Mouse (Mus musculus) R1 (cell line): Measurements from ENCODE around the gene Catip.
A peak's percentile ranks its signal among the peaks of the same experiment; 100 is the strongest.

ENCODE experiments used
- DNase-seq: peaks from one replicate; pipeline ENCODE4 v3.0.0-alpha.2; 2018; ENCODE audit warnings: low read depth, low spot score

Catip gene

DNA sequence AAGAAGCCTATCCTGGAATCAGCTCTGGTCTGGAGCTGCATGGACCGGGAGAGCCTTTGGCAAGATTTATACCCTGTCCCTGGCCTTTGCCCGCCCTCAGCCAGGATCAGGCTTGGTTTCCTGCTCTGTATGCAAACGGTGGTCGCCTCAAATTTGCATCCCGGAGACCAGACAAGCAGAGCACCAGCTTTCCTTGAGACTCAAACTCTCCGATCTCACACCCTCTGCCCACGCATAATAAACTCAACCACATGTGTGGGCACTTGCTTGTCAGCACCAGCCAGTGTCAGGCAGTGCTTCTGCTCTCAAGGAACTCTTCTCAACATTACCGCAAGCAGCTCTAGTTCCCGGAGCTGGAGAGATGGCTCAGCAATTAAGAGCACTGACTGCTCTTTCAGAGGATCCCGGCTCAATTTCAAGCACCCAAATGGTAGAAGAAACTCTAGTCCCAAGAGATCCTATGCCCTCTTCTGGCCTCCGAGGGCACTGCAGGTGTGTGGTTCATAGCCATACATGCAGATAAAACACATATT, 36.1 kb downstream of the Catip start:
- peak; percentile 90 for DNase-seq

DNA sequence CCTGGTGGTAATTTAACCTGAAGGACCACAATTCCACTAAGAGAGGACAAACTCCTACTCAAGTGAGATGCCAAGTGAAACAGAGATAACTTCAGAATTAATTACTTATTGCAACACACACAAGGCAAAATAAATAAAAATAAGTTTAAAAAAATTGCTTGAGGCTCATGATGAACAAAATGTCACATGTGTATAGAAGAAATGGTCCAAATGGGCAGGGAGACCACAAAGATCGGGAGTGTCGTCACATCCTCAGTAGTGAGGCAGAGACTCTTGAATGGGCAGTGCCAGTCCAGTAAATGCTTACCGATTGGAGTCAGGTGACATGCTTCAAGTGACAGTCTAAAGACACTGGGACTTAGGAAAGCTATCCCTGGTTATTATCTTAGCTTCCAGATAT, 38.6 kb downstream of the Catip start:
- DNase-seq: no peak

DNA sequence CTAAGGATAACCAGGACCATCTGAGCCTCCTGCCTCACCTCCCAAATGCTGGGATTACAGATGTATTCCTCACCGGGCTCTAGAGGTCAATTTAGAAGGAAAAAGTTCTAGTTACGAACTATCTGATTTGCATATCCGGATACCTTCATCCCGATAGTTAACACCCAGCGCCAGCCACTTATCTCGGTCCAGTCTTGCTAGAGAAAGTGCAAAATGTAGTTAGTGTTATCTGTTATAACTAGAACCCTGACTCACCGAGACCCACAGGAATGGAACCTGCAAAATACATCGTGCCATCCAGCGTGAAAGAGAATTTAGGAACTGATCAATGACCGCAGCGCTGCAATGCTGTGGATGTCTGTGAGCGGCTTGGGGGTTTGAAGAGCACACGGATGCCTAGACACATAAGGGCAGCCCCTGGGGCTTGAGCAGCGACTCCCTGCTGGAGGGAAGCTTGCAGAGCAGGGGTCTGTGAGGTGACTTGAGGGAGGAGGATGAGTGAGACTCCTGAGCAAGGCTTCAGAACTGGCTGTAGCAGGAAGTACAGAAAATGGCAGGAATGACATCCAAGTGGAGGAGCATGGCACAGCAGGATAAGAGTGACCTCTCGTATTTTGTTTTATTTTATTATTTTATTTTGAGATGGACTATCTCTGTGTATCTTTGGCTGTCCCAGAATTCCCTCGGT, 39.3 kb downstream of the Catip start:
- DNase-seq: no peak

DNA sequence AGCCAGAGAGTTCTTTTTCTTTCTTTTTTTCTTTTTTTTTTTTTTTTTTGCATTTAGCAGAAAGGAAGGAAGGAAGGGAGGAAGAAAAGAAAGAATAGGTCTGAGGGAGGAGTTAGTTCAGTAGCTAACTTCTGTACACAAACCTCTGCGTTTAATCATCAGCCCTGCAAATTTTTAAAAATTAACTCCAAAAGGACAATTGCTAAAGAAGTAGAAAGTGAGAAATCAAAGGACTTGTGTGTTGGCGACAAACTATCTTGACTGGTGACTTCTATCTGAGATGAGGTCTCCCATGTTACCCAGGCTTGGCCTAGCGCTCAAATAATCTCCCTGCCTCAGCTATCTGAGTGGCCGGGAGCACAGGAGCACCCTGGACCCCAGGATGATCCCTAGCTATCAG, 42.3 kb downstream of the Catip start:
- no peak for DNase-seq

DNA sequence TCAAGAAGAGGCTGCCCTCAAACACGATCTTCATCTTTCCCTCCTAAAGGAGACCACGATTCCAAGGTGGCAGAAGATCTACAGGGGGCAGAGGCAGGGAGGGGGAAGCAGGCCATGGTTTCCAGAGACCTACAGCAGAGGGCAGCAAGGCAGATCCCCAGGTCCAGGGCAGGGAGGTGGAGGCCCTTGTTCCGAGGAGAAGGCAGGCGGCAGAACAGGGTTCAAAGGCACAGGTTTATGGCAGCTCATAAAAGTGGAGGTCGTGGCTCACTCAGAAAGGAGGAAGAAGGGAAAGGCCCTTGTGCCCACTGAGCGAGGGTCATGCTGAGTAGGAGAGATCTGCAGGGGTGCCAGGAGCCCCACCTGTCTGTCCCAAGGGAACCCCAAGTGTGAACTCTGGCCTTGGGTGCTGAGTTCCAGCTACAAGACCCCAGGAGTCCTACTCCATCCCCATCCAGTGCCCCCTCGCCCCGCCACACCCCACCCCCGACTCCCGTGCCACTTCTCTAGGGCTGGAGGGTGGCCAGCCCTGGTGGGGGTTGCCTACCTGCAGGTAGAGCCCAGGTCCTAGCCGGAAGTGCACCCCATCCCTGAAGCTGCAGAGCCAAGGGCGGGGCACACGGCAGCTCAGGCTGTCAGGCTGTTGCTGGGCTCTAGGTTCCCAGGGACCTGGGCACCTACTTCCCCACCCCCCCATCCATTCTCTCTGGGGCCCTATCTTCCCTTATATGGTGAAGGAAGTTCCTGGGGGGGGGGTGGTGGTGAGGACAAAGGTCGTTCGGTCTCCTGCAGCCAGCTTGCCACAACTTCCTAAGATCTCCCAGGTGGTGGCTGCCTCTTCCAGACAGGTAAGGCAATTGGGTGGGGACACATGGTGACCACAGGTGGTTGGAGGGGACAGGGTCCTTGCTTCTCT, 46.9 kb downstream of the Catip start, which contains the start of gene Vil1:
Vil1 (plus strand) TSS at position 788 of the 916 bp plus-strand sequence.
- DNase-seq: no peak

DNA sequence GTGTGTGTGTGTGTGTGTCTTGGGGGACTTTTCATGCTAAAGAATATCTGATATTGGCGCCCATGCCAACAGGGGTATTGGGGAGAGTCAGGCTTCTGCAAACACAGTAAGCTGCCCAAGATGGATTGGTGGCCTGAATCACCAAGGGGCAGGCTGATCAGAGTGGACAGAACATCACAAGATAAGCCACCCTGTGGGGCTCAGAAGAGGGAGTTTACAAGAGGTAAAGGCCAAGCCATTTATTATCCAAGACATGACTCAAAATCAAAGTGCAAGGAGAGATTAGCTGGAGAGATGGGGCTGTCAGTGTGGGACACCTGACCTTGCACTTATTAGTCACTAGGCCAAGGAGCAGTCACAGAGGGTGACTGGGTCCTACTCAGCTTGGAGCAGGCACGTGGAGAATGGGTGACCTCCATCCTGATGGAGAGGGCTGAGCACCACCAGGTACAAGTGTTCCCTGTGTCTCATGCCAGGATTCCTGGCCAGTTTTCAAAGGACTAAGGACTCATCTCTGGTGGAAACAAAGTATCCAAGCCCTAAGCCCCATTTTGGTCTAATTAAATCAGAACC, 49.9 kb downstream of the Catip start:
- DNase-seq: no peak

DNA sequence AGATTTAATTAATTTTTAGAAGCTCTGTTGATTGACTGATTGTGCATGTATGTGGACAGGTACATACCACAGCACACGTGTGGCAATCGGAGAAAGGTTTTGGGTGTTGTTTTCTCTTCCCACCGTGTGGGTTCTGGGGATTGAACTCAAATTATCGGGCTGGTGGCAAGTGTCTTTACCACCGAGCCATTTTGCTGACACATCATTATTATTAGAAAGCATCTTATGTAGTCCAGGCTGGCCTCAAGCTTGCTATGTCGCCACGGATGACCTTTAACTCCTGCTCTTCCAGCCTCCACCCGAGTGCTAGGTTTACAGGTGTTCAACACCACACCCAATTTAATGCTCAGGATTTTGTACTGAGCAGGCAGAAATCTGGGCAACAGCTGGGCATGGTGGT, 50.8 kb downstream of the Catip start:
- DNase-seq: no peak

DNA sequence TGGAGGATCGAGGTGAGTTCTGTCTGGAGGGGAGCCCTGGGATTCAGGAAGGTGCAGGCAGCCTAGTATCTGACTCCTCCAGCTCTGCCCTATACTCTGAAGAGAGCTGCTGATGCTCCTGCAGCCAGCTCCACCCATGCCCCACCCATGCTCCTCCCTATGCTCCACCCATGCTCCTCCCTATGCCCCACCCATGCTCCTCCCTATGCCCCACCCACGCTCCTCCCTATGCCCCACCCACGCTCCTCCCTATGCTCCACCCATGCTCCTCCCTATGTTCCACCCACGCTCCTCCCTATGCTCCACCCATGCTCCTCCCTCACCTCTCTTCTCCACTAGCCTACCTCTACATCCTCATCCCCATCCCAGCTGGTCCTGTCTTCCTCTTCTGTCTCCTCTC, 53.2 kb downstream of the Catip start:
- DNase-seq: peak; percentile 58
